Mouse (Mus musculus) intestine, embryonic 15.5 days (tissue): ENCODE measurements at regions not wholly inside any gene's neighbourhood (a gene's known extent, or its start where the extent isn't known, plus 50 kb on each side); places are given as distances from the start of the nearest gene placed in this dataset.
A peak's percentile ranks its signal among the peaks of the same experiment; 100 is the strongest.
"Not testable (repeated sequence)": the region's sequence is repeated elsewhere in the genome, so short reads cannot be mapped to it uniquely, and the experiment has no call there.

Source experiments
- ATAC-seq: fragments of 200-750 bp; cut with Nextera tagmentation; 2 replicates; pipeline ENCODE4 v1.8.0; 2017; ENCODE audit warnings: moderate TSS enrichment, moderate library complexity
- H3K27ac ChIP-seq: fragments of 300-500 bp; sonication (generic); 2 replicates; pipeline ENCODE4 v1.5.1; 2015; ENCODE audit warnings: mild to moderate bottlenecking, inconsistent platforms
- H3K27me3 ChIP-seq: fragments of 300-500 bp; sonication (generic); replicated peaks from 2 replicates; pipeline ENCODE4 v1.6.1; 2015; ENCODE audit warnings: inconsistent platforms
- H3K36me3 ChIP-seq: fragments of 300-500 bp; sonication (generic); 2 replicates; pipeline ENCODE4 v1.6.1; 2015; ENCODE audit warnings: inconsistent platforms
- H3K4me1 ChIP-seq: fragments of 300-500 bp; sonication (generic); replicated peaks from 2 replicates; pipeline ENCODE4 v1.6.1; 2015; ENCODE audit warnings: inconsistent platforms
- H3K4me2 ChIP-seq: fragments of 300-500 bp; sonication (generic); replicated peaks from 2 replicates; pipeline ENCODE4 v1.6.1; 2015; ENCODE audit warnings: mild to moderate bottlenecking, inconsistent platforms
- H3K4me3 ChIP-seq: fragments of 300-500 bp; sonication (generic); replicated peaks from 2 replicates; pipeline ENCODE4 v1.5.1; 2015; ENCODE audit warnings: inconsistent platforms
- H3K9ac ChIP-seq: fragments of 300-500 bp; sonication (generic); 2 replicates; pipeline ENCODE4 v1.6.1; 2015; ENCODE audit warnings: inconsistent platforms
- H3K9me3 ChIP-seq: fragments of 300-500 bp; sonication (generic); 2 replicates; pipeline ENCODE4 v1.6.1; 2016; ENCODE audit warnings: inconsistent platforms
- WGBS: fragments of 180-500 bp; shearing (Covaris S2); methylation state at CpG from one replicate; pipeline ENCODE4 v1.1.7; 2015; 5-methylcytosine and 5-hydroxymethylcytosine counted together

DNA sequence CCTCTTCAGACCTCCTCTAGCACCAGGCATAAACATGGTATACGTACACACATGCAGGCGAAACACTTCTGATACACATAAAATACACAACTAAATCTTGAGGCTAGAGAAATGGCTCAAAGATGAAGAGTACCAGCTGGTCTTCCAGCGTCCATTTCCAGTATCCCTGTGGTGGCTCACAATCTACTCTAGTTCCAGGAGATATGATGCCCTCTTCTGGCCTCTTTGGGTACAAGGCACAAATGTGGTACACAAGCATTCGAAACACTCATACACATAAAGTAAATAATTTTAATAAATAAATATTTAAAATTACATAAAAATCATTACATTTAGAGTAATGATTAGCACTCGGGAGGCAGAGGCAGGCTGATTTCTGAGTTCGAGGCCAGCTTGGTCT, 50.7 kb upstream of the Rabgap1l start:
- Histone ChIP-seq H3K27me3 (no peaks in the 10 kb centered on the region), H3K4me3 (no peak overlapping the region), H3K9me3 (no peaks in the 10 kb centered on the region), H3K9ac (no peak overlapping the region), H3K27ac (no peak overlapping the region), H3K4me1 (no peaks in the 10 kb centered on the region), H3K36me3 (no peaks in the 10 kb centered on the region), H3K4me2 (no peak overlapping the region)
- 87% methylated on average over 6 of the region's 6 CpGs for WGBS
- ATAC-seq = no peak

DNA sequence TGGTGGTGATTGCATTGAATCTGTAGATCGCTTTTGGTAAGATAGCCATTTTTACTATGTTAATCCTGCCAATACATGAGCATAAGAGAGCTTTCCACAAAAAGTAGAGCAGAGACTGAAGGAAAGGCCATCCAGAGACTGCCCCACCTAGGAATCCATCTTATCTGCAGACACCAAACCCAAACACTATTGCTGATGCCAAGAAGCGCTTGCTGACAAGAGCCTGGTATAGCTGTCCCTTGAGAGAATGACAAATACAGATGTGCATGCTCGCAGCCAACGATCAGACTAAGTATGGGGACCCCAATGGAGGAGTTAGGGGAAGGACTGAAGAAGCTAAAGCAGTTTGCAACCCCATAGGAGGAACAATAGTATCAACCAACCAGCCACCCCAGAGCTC, 51.7 kb upstream of the Rabgap1l start:
- H3K36me3 ChIP-seq, H3K9me3 ChIP-seq, H3K4me3 ChIP-seq, H3K9ac ChIP-seq, H3K4me2 ChIP-seq, H3K27me3 ChIP-seq, H3K4me1 ChIP-seq, H3K27ac ChIP-seq, ATAC-seq: not testable (repeated sequence)
- WGBS = 89% methylated on average over 4 of the region's 4 CpGs

DNA sequence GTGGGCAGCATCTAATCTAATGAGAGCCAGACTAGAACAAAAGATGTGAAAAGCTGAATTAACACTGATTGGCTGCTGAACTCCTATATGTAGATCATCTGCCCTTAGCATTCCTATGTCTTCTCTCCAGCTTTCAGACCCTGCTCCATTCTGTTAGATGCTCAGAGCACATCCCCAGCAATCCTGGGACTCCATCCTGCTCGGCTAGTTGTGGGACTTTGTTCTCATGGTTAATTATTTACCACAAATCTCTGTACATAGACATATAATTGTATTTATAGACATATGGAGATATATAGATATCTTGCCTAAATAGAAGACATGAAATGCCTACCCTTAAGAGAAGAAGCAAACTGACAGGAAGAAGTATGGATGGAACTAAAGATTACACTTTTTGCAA, 55.5 kb upstream of the Rc3h1 start:
- WGBS = 45% methylated on average over 1 of the region's 1 CpGs
- Histone ChIP-seq H3K4me1 (no peaks in the 10 kb centered on the region), H3K4me2 (no peak overlapping the region), H3K9me3 (no peaks in the 10 kb centered on the region), H3K4me3 (no peak overlapping the region), H3K27ac (no peak overlapping the region), H3K9ac (no peak overlapping the region), H3K27me3 (no peaks in the 10 kb centered on the region), H3K36me3 (no peaks in the 10 kb centered on the region)
- ATAC-seq = peak; percentile 87

DNA sequence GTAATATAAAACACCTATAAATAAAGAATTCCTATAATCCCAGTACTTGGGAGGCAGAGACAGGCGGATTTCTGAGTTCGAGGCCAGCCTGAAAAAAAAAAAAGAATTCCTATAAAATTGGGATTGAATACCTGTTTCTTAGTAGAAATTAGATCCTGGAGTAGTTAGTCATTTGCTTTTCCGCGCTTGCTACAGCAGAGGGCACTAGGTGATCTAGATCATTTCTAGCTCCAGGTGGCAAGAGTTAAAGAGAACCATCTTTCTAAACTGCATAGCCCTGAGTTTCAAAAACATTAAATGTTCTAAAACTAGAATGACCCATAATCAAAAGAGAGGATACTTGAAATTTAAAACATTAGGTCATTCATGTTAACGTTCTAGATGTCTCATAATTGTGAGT, 51.8 kb upstream of the Rc3h1 start:
- H3K4me3 ChIP-seq = no peak overlapping the region
- no peaks in the 10 kb centered on the region for H3K27me3 ChIP-seq
- no peak overlapping the region for H3K4me2 ChIP-seq
- 84% methylated on average over 5 of the region's 5 CpGs for WGBS
- no peaks in the 10 kb centered on the region for H3K4me1 ChIP-seq
- ATAC-seq = no peak
- no peak overlapping the region for H3K9ac ChIP-seq
- no peaks in the 10 kb centered on the region for H3K36me3 ChIP-seq
- H3K27ac ChIP-seq = no peak overlapping the region
- H3K9me3 ChIP-seq = no peaks in the 10 kb centered on the region

DNA sequence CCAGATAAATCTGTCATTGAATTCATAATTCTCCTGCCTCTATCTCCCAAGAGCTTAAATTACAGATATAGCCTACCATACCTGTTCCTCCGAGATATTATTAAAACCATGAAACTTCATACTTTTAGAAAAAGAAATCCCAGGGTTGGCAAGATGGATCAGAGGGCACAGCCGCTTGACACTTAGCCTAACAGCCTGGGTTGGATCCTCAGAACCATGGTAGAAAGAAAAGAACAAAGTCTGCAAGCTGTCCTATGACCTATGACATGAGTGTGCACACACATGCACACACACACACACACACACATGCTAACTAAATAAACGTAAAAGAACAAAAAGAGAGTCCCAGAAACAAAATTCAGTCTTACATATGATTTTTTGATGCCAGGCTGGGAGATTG, 50.8 kb upstream of the Rc3h1 start:
- H3K27me3 ChIP-seq = no peaks in the 10 kb centered on the region
- no peak overlapping the region for H3K9ac ChIP-seq
- ATAC-seq = no peak
- H3K9me3 ChIP-seq = no peaks in the 10 kb centered on the region
- H3K4me1 ChIP-seq = no peaks in the 10 kb centered on the region
- WGBS = 78% methylated on average over 3 of the region's 3 CpGs
- no peak overlapping the region for H3K4me3 ChIP-seq
- H3K36me3 ChIP-seq = no peaks in the 10 kb centered on the region
- H3K27ac ChIP-seq = no peak overlapping the region
- H3K4me2 ChIP-seq = no peak overlapping the region

DNA sequence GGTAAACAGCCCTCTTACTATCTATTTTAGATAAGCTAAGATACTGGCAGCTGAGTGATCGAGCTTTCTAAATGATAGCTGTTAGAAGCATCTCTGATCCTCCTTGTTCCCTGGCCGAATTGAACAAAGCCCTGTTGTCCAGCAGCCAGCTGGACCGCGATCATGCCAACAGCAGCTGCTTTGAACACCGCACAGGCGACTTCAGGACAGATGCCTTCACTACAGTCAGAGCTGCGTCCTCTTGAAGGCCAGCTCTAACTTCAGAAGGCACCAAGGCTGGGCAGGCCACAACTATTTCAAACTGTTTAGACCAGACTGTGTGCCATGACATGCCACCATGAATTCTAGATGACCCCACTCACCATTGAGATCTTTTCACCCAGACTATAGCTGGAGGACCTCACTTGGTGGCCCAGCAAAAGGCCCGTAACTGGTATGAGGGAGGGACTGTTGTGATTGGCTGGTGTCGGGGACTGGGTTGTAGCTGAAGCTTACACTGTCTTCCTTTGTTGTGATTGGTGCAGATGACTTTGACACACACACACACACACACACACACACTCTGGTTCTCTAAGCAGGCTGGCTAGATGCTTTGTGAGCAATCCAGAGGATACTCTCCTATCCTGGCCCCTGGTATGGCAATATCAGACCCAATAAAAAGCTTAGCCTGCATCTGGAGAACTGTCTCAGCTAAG, 50.1 kb upstream of the Rc3h1 start:
- 69% methylated on average over 9 of the region's 9 CpGs for WGBS
- Histone ChIP-seq H3K4me1 (no peaks in the 10 kb centered on the region), H3K27me3 (no peaks in the 10 kb centered on the region), H3K27ac (no peak overlapping the region), H3K36me3 (no peaks in the 10 kb centered on the region), H3K4me3 (no peak overlapping the region), H3K9me3 (no peaks in the 10 kb centered on the region), H3K9ac (no peak overlapping the region), H3K4me2 (no peak overlapping the region)
- ATAC-seq = peak; percentile 42; the same call in 1 of the 2 replicates
